Mouse (Mus musculus) neural tube, embryonic 11.5 days (tissue): ENCODE data around the gene Caskin2. TPM values are rescaled to one million over a fixed set of nuclear protein-coding genes. Genes with fewer than 3 reads are reported as not detected.
A peak's percentile ranks its signal among the peaks of the same experiment; 100 is the strongest.

ENCODE experiments used
- ATAC-seq: fragments of 200-750 bp; cut with Nextera tagmentation; 2 replicates; pipeline ENCODE4 v1.8.0; 2017; ENCODE audit warnings: moderate number of reproducible peaks, mild to moderate bottlenecking, moderate TSS enrichment, moderate library complexity; ENCODE audit not compliant: insufficient read depth, low FRiP score, low TSS enrichment
- DNase-seq: peaks from one replicate; pipeline ENCODE4 v3.0.0-alpha.2; 2015; ENCODE audit warnings: low spot score
- H3K27ac ChIP-seq: fragments of 300-500 bp; sonication (generic); 2 replicates; pipeline ENCODE4 v1.5.1; 2014; ENCODE audit warnings: low read depth, mild to moderate bottlenecking, low read length
- H3K27me3 ChIP-seq: fragments of 300-500 bp; sonication (generic); 2 replicates; pipeline ENCODE4 v1.6.1; 2014; ENCODE audit warnings: mild to moderate bottlenecking, low read length, mixed read lengths; ENCODE audit not compliant: control insufficient read depth, insufficient read depth
- H3K36me3 ChIP-seq: fragments of 300-500 bp; sonication (generic); 2 replicates; pipeline ENCODE4 v1.6.1; 2014; ENCODE audit warnings: mild to moderate bottlenecking, low read length, moderate library complexity, mixed read lengths; ENCODE audit not compliant: control insufficient read depth, insufficient read depth
- H3K4me1 ChIP-seq: fragments of 300-500 bp; sonication (generic); 2 replicates; pipeline ENCODE4 v1.6.1; 2014; ENCODE audit warnings: low read length, mixed read lengths; ENCODE audit not compliant: control insufficient read depth, insufficient read depth
- H3K4me2 ChIP-seq: fragments of 300-500 bp; sonication (generic); 2 replicates; pipeline ENCODE4 v1.6.1; 2014; ENCODE audit warnings: low read depth, mild to moderate bottlenecking, moderate library complexity
- H3K4me3 ChIP-seq: fragments of 300-500 bp; sonication (generic); 2 replicates; pipeline ENCODE4 v1.5.1; 2014; ENCODE audit warnings: low read depth, low read length
- H3K9ac ChIP-seq: fragments of 300-500 bp; sonication (generic); 2 replicates; pipeline ENCODE4 v1.6.1; 2014; ENCODE audit warnings: mild to moderate bottlenecking, low read length
- H3K9me3 ChIP-seq: fragments of 300-500 bp; sonication (generic); 2 replicates; pipeline ENCODE4 v1.6.1; 2016; ENCODE audit warnings: low read length; ENCODE audit not compliant: control insufficient read depth
- WGBS: fragments of 180-500 bp; shearing (Covaris S2); extraction: QIAGEN DNeasy Blood & Tissue Kit; methylation state at CpG from one replicate; pipeline ENCODE4 v1.1.7; 2014; 5-methylcytosine and 5-hydroxymethylcytosine counted together
- polyA plus RNA-seq: library from polyadenylated mRNA; unstranded; fragments of >200 nt; fragmentation: Nextera tagmentation; extraction: Ambion mirVana; gene quantifications from 2 replicates; pipeline ENCODE4 v1.2.1, GENCODE M21; 2014

Caskin2 gene
- polyA plus RNA-seq, 1 experiment from 2014 or later, result 16.4 TPM

DNA sequence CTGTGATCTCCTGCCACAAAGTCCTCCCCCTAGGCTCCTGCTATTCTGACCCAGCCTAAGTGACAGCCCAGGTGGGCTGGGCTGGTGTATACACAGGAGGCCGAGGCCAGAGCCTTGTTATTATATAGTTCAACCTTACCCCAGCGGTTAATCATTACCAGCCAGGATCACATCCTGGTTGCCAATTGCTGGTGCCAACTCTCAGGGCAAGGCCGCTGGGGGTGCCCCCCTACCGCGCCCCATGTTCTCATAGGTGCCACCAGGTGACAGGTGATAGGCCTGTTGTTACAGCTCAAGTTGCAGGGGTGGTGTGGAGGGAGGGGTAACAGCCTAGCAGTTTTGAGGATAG, 30.4 kb upstream of the Caskin2 start:
- Histone ChIP-seq H3K4me2 (no peak overlapping the region), H3K4me1 (peaks cover 10% of the 10 kb centered on the region; the same call in 1 of the 2 replicates), H3K9me3 (no peaks in the 10 kb centered on the region), H3K4me3 (no peak overlapping the region), H3K36me3 (no peaks in the 10 kb centered on the region), H3K27me3 (no peaks in the 10 kb centered on the region), H3K9ac (no peak overlapping the region), H3K27ac (no peak overlapping the region)
- no peak for ATAC-seq
- 93% methylated on average over 5 of the region's 5 CpGs for WGBS
- no peak for DNase-seq

DNA sequence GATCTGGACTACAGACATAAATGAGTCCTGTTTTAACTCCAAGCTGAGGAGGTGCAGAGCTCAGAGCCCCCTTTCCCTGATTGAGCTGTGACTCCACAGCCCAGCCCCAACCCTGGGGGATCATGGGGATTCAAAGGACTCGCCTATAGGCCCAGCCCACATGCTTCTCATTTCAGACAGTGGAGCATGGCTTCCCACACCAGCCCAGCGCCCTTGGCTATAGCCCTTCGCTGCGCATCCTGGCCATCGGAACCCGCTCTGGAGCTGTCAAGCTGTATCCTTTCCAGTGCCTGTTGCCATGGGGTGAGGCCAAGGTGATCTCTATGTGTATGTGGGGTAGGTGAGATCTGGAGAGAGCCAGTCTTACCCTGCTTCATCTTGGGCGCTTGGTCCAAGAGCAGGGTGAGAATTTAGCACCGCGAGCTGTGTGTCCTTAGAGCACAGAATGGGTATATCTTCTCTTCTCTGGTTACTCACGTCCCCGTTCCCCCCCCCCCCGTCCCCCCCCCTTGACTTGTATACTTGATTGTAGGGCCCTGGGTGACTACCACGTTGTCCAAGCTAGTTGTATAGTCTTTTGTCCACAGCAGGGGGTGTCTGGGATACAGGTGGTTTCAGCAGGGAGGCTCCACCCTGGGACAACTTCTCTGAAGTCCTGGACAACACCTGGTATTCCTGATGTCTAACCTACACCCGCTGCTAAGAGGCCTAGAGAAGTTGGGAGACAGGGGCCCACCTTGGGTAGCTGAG, 29.9 kb upstream of the Caskin2 start:
- 82% methylated on average over 12 of the region's 14 CpGs for WGBS

DNA sequence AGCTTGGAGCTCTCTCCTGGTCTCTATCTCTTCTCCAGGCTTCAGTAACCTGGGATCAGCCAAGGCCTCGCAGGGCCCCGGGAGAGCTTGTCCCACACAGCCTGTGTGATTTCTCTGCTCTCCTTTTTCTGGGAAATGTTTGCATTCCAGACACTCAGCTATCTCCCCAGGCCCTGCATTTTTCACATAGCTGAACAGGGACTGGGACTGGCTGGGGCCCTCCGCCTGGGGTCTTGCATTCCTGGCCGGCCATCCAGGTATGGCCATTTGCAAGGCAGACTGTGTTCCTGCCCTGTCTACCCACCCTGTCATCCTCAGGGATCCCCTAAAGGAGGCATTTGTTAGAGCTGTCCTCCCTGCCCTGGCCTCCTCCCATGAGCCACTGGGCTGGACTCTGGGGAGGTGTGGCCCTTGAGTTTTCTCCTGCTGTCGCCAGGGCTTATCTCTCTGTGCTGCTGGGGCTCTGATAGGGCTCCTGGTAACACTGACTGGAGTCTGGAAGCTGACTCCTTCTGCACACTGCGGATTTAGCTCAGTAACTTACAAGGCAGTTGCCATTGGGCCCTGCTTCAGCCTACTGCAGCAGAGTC, 28.6 kb upstream of the Caskin2 start:
- Histone ChIP-seq H3K9me3 (no peaks in the 10 kb centered on the region), H3K4me2 (no peak overlapping the region), H3K4me1 (peaks cover 10% of the 10 kb centered on the region; the same call in 1 of the 2 replicates), H3K27ac (peak overlapping the region; percentile 39; the same call in 1 of the 2 replicates), H3K27me3 (no peaks in the 10 kb centered on the region), H3K9ac (no peak overlapping the region), H3K4me3 (no peak overlapping the region), H3K36me3 (no peaks in the 10 kb centered on the region)
- ATAC-seq (no peak), DNase-seq (no peak)
- WGBS, result 34% methylated on average over 6 of the region's 6 CpGs

More for the DNA sequence above, 29.9 kb upstream of the Caskin2 start:
- Histone ChIP-seq H3K4me1 (peaks cover 10% of the 10 kb centered on the region; the same call in 1 of the 2 replicates), H3K36me3 (no peaks in the 10 kb centered on the region), H3K9ac (no peak overlapping the region), H3K9me3 (no peaks in the 10 kb centered on the region), H3K27ac (no peak overlapping the region), H3K4me2 (no peak overlapping the region), H3K4me3 (no peak overlapping the region), H3K27me3 (no peaks in the 10 kb centered on the region)
- no peak for DNase-seq
- no peak for ATAC-seq

DNA sequence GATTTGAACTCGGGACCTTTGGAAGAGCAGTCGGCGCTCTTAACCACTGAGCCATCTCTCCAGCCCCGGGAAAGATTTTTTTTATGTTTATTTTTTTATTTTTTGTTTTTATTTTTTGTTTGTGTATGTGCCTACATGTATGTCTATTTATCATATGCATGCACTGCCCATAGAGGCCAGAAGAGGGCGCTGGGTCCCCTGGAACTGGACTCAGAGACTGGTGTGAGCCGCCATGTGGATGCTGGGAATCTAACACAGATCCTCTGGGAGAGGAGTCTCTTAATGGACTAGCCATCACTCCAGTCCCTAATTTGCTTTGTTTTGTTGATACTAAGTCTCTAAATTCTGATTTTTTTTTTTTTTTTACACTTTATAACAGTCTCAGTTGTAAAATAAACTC, 27.6 kb upstream of the Caskin2 start:
- Histone ChIP-seq H3K4me2 (no peak overlapping the region), H3K4me3 (no peak overlapping the region), H3K27me3 (no peaks in the 10 kb centered on the region), H3K4me1 (peaks cover 10% of the 10 kb centered on the region; the same call in 1 of the 2 replicates), H3K9me3 (no peaks in the 10 kb centered on the region), H3K9ac (no peak overlapping the region), H3K36me3 (no peaks in the 10 kb centered on the region), H3K27ac (no peak overlapping the region)
- 86% methylated on average over 6 of the region's 6 CpGs for WGBS
- no peak for DNase-seq
- ATAC-seq, result no peak

GRCm38 (mm10) chr11:115839732-115840131, 26.3 kb upstream of the Caskin2 start:
- no peak overlapping the region for H3K4me2 ChIP-seq
- no peaks in the 10 kb centered on the region for H3K36me3 ChIP-seq
- no peak overlapping the region for H3K27ac ChIP-seq
- H3K27me3 ChIP-seq, result no peaks in the 10 kb centered on the region
- ATAC-seq (no peak), DNase-seq (no peak)
- 0 out of 2 replicates have a peak overlapping the region, but pooled peaks have one; percentile 18 for H3K9ac ChIP-seq
- H3K4me3 ChIP-seq, result no peak overlapping the region
- H3K9me3 ChIP-seq, result no peaks in the 10 kb centered on the region
- WGBS, result 77% methylated on average over 3 of the region's 3 CpGs
- peaks cover 10% of the 10 kb centered on the region; the same call in 1 of the 2 replicates for H3K4me1 ChIP-seq

- DNase-seq, result no peak
- WGBS, result 48% methylated on average over 4 of the region's 4 CpGs
- H3K27me3 ChIP-seq, result no peaks in the 10 kb centered on the region
- H3K4me1 ChIP-seq, result peaks cover 10% of the 10 kb centered on the region; the same call in 1 of the 2 replicates
- no peak overlapping the region for H3K27ac ChIP-seq
- H3K9me3 ChIP-seq, result no peaks in the 10 kb centered on the region
- no peak overlapping the region for H3K4me2 ChIP-seq
- H3K9ac ChIP-seq, result no peak overlapping the region
- ATAC-seq, result no peak
- H3K4me3 ChIP-seq, result no peak overlapping the region
- H3K36me3 ChIP-seq, result no peaks in the 10 kb centered on the region
Observed at GRCm38 (mm10) chr11:115838895-115839311, 25.5 kb upstream of the Caskin2 start.

- ATAC-seq (no peak), DNase-seq (no peak)
- Histone ChIP-seq H3K36me3 (no peaks in the 10 kb centered on the region), H3K4me3 (no peak overlapping the region), H3K27me3 (no peaks in the 10 kb centered on the region), H3K9me3 (no peaks in the 10 kb centered on the region), H3K4me2 (no peak overlapping the region), H3K9ac (no peak overlapping the region), H3K27ac (no peak overlapping the region), H3K4me1 (peaks cover 20% of the 10 kb centered on the region)
- WGBS, result 95% methylated on average over 22 of the region's 22 CpGs
Observed at GRCm38 (mm10) chr11:115837606-115838345, 24.3 kb upstream of the Caskin2 start.

DNA sequence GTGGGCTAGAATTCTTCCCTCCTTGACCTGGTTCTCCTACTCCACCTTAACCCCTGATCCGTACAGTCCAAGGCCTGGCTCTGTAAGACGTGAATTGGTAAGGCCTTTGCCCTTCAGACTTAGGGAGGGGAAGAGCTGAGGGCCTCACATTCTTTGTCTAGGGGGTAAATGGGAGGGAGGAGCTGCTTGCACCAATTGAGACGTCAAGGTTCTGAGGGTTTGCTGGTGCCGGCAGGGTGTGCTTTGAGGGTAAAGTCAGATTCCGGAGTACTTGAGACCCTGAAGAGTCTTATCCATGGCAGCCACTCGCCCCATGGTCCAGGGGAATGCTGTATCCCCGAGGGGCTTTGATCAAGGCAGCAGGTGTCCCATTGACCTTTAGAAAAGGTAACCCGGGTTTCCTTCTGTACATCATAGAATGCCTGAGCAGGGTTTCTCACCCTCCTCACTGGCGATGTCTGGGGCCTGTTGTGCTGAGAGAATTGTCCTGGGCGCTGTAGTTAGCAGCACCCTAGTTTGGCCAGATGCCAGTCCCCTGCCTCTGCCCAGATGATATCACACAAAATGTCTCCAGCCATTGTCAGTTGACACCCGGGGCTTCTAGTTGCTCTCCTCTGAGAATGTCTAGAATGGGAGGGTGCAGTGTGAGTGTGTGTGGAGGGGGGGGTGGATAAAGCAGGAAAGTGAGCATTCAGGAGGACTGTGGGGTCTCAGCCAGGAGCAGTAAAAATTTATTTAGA, 23.4 kb upstream of the Caskin2 start:
- Histone ChIP-seq H3K4me2 (no peak overlapping the region), H3K9ac (no peak overlapping the region), H3K27ac (no peak overlapping the region), H3K27me3 (no peaks in the 10 kb centered on the region), H3K4me1 (peaks cover 24% of the 10 kb centered on the region), H3K36me3 (no peaks in the 10 kb centered on the region), H3K9me3 (no peaks in the 10 kb centered on the region), H3K4me3 (no peak overlapping the region)
- 43% methylated on average over 11 of the region's 11 CpGs for WGBS
- DNase-seq (no peak), ATAC-seq (no peak)
